Mouse (Mus musculus) urinary bladder, postnatal 4 days (tissue): ENCODE data around the gene Jade2.
A peak's percentile ranks its signal among the peaks of the same experiment; 100 is the strongest.

ENCODE experiments used
- DNase-seq, 2 experiments: peaks; one replicate each; pipeline ENCODE4 v3.0.0; 2021 to 2022; ENCODE audit warnings: low spot score in 2 of 2

Gene Jade2

GRCm38 (mm10) chr11:51833393-51834066, 23.9 kb downstream of the Jade2 start:
- no peak for DNase-seq

GRCm38 (mm10) chr11:51832992-51833391, 24.5 kb downstream of the Jade2 start:
- DNase-seq = no peak

- no peak for DNase-seq
Measured at GRCm38 (mm10) chr11:51831962-51832909, 25.2 kb downstream of the Jade2 start.

DNA sequence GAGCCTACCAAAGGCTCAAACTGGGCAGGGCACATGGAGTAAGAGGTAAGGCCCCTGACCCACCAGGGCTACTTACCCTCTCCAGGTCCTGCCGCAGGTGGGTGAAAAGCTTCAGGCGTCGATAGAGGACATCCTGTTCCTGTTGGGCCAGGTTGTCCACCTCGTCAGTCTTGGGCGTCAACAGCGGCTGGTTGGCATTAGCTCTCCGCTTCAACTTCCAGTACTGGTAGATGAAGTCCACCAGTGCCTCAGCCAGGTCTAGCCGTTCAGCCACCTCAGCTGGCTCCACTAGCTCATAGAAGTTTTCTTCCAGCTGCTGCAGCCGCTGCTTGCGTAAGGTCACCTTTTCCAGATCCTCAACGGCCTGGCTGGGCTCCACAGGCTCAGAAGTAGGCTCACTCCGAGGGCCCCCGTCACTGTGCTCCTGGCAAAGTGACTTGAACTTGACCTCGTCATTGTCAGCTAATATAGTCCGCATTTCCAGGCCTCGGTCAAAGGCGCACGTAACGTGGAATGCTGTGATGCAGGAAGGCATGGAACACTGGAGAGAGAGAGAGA, 32.5 kb downstream of the Jade2 start:
- DNase-seq = no peak

- DNase-seq = no peak
Measured at GRCm38 (mm10) chr11:51823963-51824753, 33.3 kb downstream of the Jade2 start.

- no peak for DNase-seq
Measured at GRCm38 (mm10) chr11:51823271-51823670, 34.2 kb downstream of the Jade2 start.

DNA sequence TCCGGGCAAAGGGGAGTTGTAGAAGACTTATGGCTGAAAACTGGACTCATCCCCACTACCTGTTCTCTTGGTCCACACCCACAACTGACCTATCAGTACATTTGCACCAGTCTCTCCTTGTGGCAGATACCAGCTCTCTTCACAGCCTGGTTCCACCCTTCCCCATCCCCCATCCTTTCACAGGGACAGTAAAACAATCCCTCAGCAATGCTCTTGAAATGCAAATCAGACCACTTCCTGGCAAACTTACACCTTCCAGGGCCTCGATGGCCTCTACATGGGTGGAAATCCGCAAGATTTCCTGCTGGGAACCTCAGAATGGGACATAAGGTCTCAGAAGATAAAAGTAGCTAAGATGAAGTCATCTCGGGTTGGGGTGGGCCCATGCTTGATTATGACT, 34.7 kb downstream of the Jade2 start:
- DNase-seq = no peak

DNA sequence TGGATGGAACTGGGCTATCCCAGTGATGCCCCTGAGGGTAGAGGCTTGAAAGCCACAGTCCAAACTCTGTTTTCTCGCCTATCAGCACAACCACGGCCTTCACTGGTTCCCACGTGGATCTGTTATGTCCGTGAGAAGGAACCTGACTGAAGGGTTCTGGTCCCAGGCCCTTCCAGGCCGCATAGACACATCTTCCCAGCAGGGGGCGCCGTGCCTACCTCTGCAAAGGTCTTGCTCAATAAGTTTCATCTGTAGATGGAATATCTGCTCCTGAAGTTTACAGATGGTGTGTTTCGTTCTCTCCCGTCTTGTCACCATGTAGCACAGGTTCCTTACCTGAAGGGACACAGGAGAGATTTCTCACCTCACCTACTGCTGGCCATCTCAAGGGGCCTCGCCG, 36.6 kb downstream of the Jade2 start:
- DNase-seq = peak; percentile 61 to 87

GRCm38 (mm10) chr11:51819964-51820363, 37.5 kb downstream of the Jade2 start:
- DNase-seq = no peak

GRCm38 (mm10) chr11:51818837-51819236, 38.6 kb downstream of the Jade2 start:
- DNase-seq = no peak

- DNase-seq = peak; percentile 77 to 94
Measured at GRCm38 (mm10) chr11:51817756-51818155, 39.7 kb downstream of the Jade2 start.

DNA sequence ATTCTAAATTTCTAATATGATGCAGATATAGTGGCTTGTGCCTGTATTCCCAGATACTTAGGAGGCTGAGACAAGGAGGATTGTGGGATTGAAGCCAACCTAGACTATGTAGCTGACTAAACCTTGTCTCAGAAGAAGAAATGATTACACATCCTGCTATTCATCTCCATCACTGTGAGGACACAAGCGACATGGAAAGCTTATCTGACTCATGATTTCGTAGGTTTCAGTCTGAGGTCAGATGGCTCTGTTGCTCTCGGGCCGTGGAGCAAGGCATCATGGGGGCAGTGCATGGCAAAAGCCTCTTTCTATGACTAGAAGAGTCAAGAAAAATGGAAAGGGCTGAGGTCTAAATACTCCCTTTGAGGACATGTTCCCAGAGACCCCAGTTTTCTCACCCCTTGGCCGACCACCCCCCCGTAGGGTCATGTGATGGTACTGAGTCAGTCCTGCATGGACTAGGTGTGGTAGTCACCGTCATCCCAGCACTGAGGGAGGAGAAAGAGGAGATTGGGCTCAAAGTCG, 45.4 kb downstream of the Jade2 start:
- no peak for DNase-seq

DNA sequence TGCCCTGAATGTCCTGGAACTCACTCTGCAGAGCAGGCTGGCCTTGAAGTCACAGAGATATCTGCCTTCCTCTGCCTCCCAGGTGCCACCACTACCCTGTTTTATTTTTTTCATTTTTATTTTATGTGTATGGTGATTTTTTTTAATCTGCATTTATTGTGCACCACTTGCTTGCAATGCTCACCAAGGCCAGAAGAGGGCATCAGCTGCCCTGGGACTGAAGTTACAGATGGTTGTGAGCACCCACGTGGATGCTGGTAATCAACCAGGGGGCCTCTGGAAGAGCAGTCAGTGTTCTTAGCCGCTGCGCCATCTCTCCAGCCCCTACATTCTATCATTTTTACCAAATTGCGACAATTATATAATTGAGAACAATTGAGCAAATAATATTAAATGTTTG, 46.2 kb downstream of the Jade2 start:
- DNase-seq = no peak

DNA sequence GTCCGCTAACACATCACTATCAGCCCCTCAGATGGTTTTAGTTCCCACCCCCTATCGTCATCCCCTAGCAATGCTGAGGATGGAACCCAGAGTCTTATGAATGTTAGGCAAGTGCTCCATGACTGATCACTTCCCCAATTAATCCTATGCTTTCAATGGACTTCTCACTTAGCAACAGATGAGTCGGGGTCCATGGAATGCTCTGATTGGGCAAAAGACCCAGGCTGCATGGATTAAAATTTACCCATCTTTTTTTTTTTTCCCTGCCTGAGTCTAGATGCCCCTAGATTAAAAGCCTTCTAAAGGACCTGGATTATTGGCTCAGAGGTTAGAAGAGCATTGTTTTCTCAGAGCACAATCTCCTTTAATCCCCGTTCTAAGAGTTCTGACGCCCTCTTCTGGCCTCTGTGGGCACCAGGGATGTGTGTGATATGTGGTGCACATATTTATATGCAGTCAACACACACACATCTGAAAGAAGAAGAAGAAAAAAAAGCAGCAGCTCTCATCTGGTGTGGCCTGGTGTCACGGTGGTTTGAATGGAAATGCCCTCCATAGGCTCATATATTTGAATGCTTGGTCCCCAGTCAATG, 47.7 kb downstream of the Jade2 start:
- no peak for DNase-seq

- DNase-seq = no peak
Measured at GRCm38 (mm10) chr11:51807108-51807879, 50.2 kb downstream of the Jade2 start.

GRCm38 (mm10) chr11:51805221-51805981, 52.1 kb downstream of the Jade2 start:
- peak in 1 of 2 experiments; percentile 43 for DNase-seq

GRCm38 (mm10) chr11:51800634-51801325, 56.7 kb downstream of the Jade2 start:
- no peak for DNase-seq

GRCm38 (mm10) chr11:51796272-51796671, 61.2 kb downstream of the Jade2 start:
- DNase-seq = no peak

GRCm38 (mm10) chr11:51790662-51791061, 66.8 kb downstream of the Jade2 start:
- DNase-seq = no peak
